Mouse (Mus musculus) limb, embryonic 14.5 days (tissue): ENCODE data around the gene Aig1. TPM values are rescaled to one million over a fixed set of nuclear protein-coding genes. Genes with fewer than 3 reads are reported as not detected.

Experiments used
- ATAC-seq: fragments of 200-750 bp; cut with Nextera tagmentation; 2 replicates; pipeline ENCODE4 v1.8.0; 2017; ENCODE audit warnings: low read depth, moderate number of reproducible peaks, moderate TSS enrichment; ENCODE audit not compliant: low FRiP score
- DNase-seq: peaks from one replicate; pipeline ENCODE4 v3.0.0-alpha.2; 2015; ENCODE audit warnings: low spot score
- H3K27ac ChIP-seq: fragments of 300-500 bp; sonication (generic); replicated peaks from 2 replicates; pipeline ENCODE4 v1.5.1; 2014; ENCODE audit warnings: low read depth, mild to moderate bottlenecking, low read length, moderate library complexity, mixed read lengths
- H3K27me3 ChIP-seq: fragments of 300-500 bp; sonication (generic); 2 replicates; pipeline ENCODE4 v1.6.1; 2014; ENCODE audit warnings: low read length, mixed read lengths; ENCODE audit not compliant: control insufficient read depth, insufficient read depth
- H3K36me3 ChIP-seq: fragments of 300-500 bp; sonication (generic); 2 replicates; pipeline ENCODE4 v1.6.1; 2014; ENCODE audit warnings: mild to moderate bottlenecking, low read length, moderate library complexity, mixed read lengths; ENCODE audit not compliant: control insufficient read depth, insufficient read depth
- H3K4me1 ChIP-seq: fragments of 300-500 bp; sonication (generic); 2 replicates; pipeline ENCODE4 v1.6.1; 2014; ENCODE audit warnings: antibody characterized with exemption, low read length, mixed read lengths; ENCODE audit not compliant: control insufficient read depth, insufficient read depth
- H3K4me2 ChIP-seq: fragments of 300-500 bp; sonication (generic); replicated peaks from 2 replicates; pipeline ENCODE4 v1.6.1; 2014; ENCODE audit warnings: low read depth, mild to moderate bottlenecking, low read length, moderate library complexity; ENCODE audit not compliant: severe bottlenecking
- H3K4me3 ChIP-seq: fragments of 300-500 bp; sonication (generic); replicated peaks from 2 replicates; pipeline ENCODE4 v1.5.1; 2014; ENCODE audit warnings: low read length
- H3K9ac ChIP-seq: fragments of 300-500 bp; sonication (generic); 2 replicates; pipeline ENCODE4 v1.6.1; 2014; ENCODE audit warnings: mild to moderate bottlenecking, low read depth, low read length, moderate library complexity; ENCODE audit not compliant: severe bottlenecking
- H3K9me3 ChIP-seq: fragments of 300-500 bp; sonication (generic); 2 replicates; pipeline ENCODE4 v1.6.1; 2016; ENCODE audit warnings: low read length; ENCODE audit not compliant: control insufficient read depth
- POLR2A ChIP-seq: fragments of 200-500 bp; IDR thresholded peaks from 2 replicates; pipeline ENCODE4 v1.8.0; 2012; ENCODE audit warnings: inconsistent platforms, mild to moderate bottlenecking, moderate library complexity, borderline replicate concordance; ENCODE audit not compliant: insufficient read depth, insufficient read length; ENCODE audit errors: extremely low read depth
- WGBS: fragments of 180-500 bp; shearing (Covaris S2); extraction: QIAGEN DNeasy Blood & Tissue Kit; methylation state at CpG from one replicate; pipeline ENCODE4 v1.1.7; 2014; 5-methylcytosine and 5-hydroxymethylcytosine counted together
- polyA plus RNA-seq, 2 experiments: library from polyadenylated mRNA; depleted of rRNA in 1 of 2; stranded (reverse) in 1 of 2; unstranded in 1 of 2; fragments of >200 nt; fragmentation: Nextera tagmentation in 1 of 2; extraction: Ambion mirVana in 1 of 2; gene quantifications; 2 replicates each; pipeline versions ENCODE4 v1.2.1 to v1.2.3; 2012 to 2014

Aig1 gene
- polyA plus RNA-seq, 2 experiments: 20.0 to 33.7 TPM

- H3K9me3 ChIP-seq: no peaks in the 10 kb centered on the region
- H3K36me3 ChIP-seq: no peaks in the 10 kb centered on the region
- DNase-seq (no peak), ATAC-seq (no peak)
- TF ChIP-seq POLR2A: no peak
- WGBS: 90% methylated on average over 9 of the region's 9 CpGs
- no peak overlapping the region for H3K4me2 ChIP-seq
- no peak overlapping the region for H3K27ac ChIP-seq
- no peaks in the 10 kb centered on the region for H3K27me3 ChIP-seq
- H3K4me1 ChIP-seq: no peaks in the 10 kb centered on the region
- H3K4me3 ChIP-seq: no peak overlapping the region
- no peak overlapping the region for H3K9ac ChIP-seq
These were observed 31.8 kb downstream of the Aig1 start for GRCm38 (mm10) chr10:13836956-13837355.

- Histone ChIP-seq H3K36me3 (no peaks in the 10 kb centered on the region), H3K27ac (no peak overlapping the region), H3K27me3 (no peaks in the 10 kb centered on the region), H3K4me2 (no peak overlapping the region), H3K4me1 (no peaks in the 10 kb centered on the region), H3K9ac (no peak overlapping the region), H3K4me3 (no peak overlapping the region), H3K9me3 (no peaks in the 10 kb centered on the region)
- WGBS: 89% methylated on average over 10 of the region's 10 CpGs
- DNase-seq: no peak
- ATAC-seq: no peak
- TF ChIP-seq POLR2A: no peak
These were observed 32.9 kb downstream of the Aig1 start for GRCm38 (mm10) chr10:13835737-13836475.

GRCm38 (mm10) chr10:13834056-13834455 is 34.7 kb downstream of the Aig1 start:
- H3K9me3 ChIP-seq: no peaks in the 10 kb centered on the region
- H3K4me1 ChIP-seq: no peaks in the 10 kb centered on the region
- DNase-seq (no peak), ATAC-seq (no peak)
- H3K4me3 ChIP-seq: no peak overlapping the region
- no peak for TF ChIP-seq POLR2A
- no peak overlapping the region for H3K4me2 ChIP-seq
- H3K36me3 ChIP-seq: no peaks in the 10 kb centered on the region
- WGBS: 70% methylated on average over 7 of the region's 7 CpGs
- no peak overlapping the region for H3K9ac ChIP-seq
- H3K27me3 ChIP-seq: no peaks in the 10 kb centered on the region
- H3K27ac ChIP-seq: no peak overlapping the region

GRCm38 (mm10) chr10:13833066-13833566 is 35.7 kb downstream of the Aig1 start:
- Histone ChIP-seq H3K9me3 (no peaks in the 10 kb centered on the region), H3K27ac (no peak overlapping the region), H3K9ac (no peak overlapping the region), H3K36me3 (no peaks in the 10 kb centered on the region), H3K4me2 (no peak overlapping the region), H3K4me1 (no peaks in the 10 kb centered on the region), H3K4me3 (no peak overlapping the region), H3K27me3 (no peaks in the 10 kb centered on the region)
- ATAC-seq (no peak), DNase-seq (no peak)
- no peak for TF ChIP-seq POLR2A
- WGBS: 85% methylated on average over 12 of the region's 12 CpGs

GRCm38 (mm10) chr10:13832546-13833033 is 36.2 kb downstream of the Aig1 start:
- 74% methylated on average over 7 of the region's 7 CpGs for WGBS
- Histone ChIP-seq H3K27me3 (no peaks in the 10 kb centered on the region), H3K4me3 (no peak overlapping the region), H3K4me2 (no peak overlapping the region), H3K4me1 (no peaks in the 10 kb centered on the region), H3K9me3 (no peaks in the 10 kb centered on the region), H3K36me3 (no peaks in the 10 kb centered on the region), H3K27ac (no peak overlapping the region), H3K9ac (no peak overlapping the region)
- no peak for TF ChIP-seq POLR2A
- ATAC-seq (no peak), DNase-seq (peak; percentile 32)

GRCm38 (mm10) chr10:13827150-13827549 is 41.6 kb downstream of the Aig1 start:
- TF ChIP-seq POLR2A: no peak
- Histone ChIP-seq H3K9me3 (no peaks in the 10 kb centered on the region), H3K4me3 (no peak overlapping the region), H3K9ac (no peak overlapping the region), H3K27ac (no peak overlapping the region), H3K4me1 (no peaks in the 10 kb centered on the region), H3K36me3 (no peaks in the 10 kb centered on the region), H3K27me3 (no peaks in the 10 kb centered on the region), H3K4me2 (no peak overlapping the region)
- DNase-seq (no peak), ATAC-seq (no peak)
- WGBS: 90% methylated on average over 8 of the region's 8 CpGs
